Mouse (Mus musculus): Measurements from ENCODE around the gene Tmem54. TPM values are rescaled to one million over a fixed set of nuclear protein-coding genes. Genes with fewer than 3 reads are reported as not detected.

The Tmem54 gene
- polyA plus RNA-seq, 1 experiment from 2014 or later, result 1.5 TPM

DNA sequence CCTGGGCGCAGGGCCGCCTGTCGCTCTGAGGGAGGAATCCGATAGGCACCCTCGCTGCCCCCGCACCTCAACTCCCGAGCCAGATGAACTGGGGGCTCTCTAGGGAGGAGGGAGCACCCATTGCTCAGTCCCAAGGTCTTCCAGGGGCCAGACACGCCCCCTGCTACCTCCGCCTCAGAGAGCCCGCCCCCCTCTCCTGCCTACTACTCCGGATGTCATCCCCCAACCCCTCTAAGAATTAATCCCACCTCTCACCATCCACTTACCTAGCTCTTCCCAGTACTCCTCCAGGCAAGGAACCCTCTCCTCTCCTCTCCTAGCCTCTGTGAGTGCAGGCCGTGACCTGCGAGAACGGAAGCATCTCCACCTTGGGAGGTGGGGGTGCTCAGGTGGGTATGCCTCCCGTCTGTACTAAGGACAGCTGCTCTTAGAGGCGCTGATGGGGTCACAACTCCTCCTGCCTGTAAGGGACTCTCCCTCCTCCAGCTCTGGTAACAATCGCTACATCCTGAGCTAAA is 16.3 kb downstream of the Tmem54 start, which contains the start of gene Hpca:
TSS of gene Hpca (minus strand) at position 468 of the 518 bp plus-strand sequence.
- H3K4me3 ChIP-seq (ENCODE audit: low read depth, low read length), result peak within 1 kb of the TSS; percentile 42
- no peak within 1 kb of the TSS for H3K27ac ChIP-seq (ENCODE audit: low read depth, low read length)
- peaks cover 34% of the 10 kb centered on the region for H3K27me3 ChIP-seq (ENCODE audit: control insufficient read depth, insufficient read depth, low read length)
- WGBS, result 2% methylated on average over 16 of the region's 17 CpGs
- peak; percentile 15; the same call in 1 of the 2 replicates for ATAC-seq (ENCODE audit: insufficient read depth, low FRiP score, low TSS enrichment)
- H3K4me1 ChIP-seq (ENCODE audit: control insufficient read depth, insufficient read depth, low read length), result peaks cover 17% of the 10 kb centered on the region
- DNase-seq (ENCODE audit: low spot score), result no peak
- H3K36me3 ChIP-seq (ENCODE audit: control insufficient read depth, insufficient read depth, low read length), result no peaks in the 10 kb centered on the region
- H3K9me3 ChIP-seq (ENCODE audit: control insufficient read depth, low read length), result no peaks in the 10 kb centered on the region
- H3K4me2 ChIP-seq (ENCODE audit: low read depth), result peak within 1 kb of the TSS; percentile 87
- H3K9ac ChIP-seq (ENCODE audit: low read length), result peak within 1 kb of the TSS; percentile 53

GRCm38 (mm10) chr4:129122107-129122506 is 16.8 kb downstream of the Tmem54 start:
- no peak overlapping the region for H3K9ac ChIP-seq (ENCODE audit: low read length)
- no peak overlapping the region for H3K4me2 ChIP-seq (ENCODE audit: low read depth)
- no peak for ATAC-seq (ENCODE audit: insufficient read depth, low FRiP score, low TSS enrichment)
- DNase-seq (ENCODE audit: low spot score), result no peak
- H3K27me3 ChIP-seq (ENCODE audit: control insufficient read depth, insufficient read depth, low read length), result peaks cover 34% of the 10 kb centered on the region
- peaks cover 17% of the 10 kb centered on the region for H3K4me1 ChIP-seq (ENCODE audit: control insufficient read depth, insufficient read depth, low read length)
- 47% methylated on average over 9 of the region's 9 CpGs for WGBS
- no peak overlapping the region for H3K27ac ChIP-seq (ENCODE audit: low read depth, low read length)
- no peaks in the 10 kb centered on the region for H3K9me3 ChIP-seq (ENCODE audit: control insufficient read depth, low read length)
- no peak overlapping the region for H3K4me3 ChIP-seq (ENCODE audit: low read depth, low read length)
- H3K36me3 ChIP-seq (ENCODE audit: control insufficient read depth, insufficient read depth, low read length), result no peaks in the 10 kb centered on the region

- Histone ChIP-seq H3K27me3 (ENCODE audit: control insufficient read depth, insufficient read depth, low read length) (peaks cover 34% of the 10 kb centered on the region), H3K9ac (ENCODE audit: low read length) (no peak overlapping the region)
- ATAC-seq (ENCODE audit: insufficient read depth, low FRiP score, low TSS enrichment), result no peak
Measured at GRCm38 (mm10) chr4:129122719-129123118, 17.4 kb downstream of the Tmem54 start.

DNA sequence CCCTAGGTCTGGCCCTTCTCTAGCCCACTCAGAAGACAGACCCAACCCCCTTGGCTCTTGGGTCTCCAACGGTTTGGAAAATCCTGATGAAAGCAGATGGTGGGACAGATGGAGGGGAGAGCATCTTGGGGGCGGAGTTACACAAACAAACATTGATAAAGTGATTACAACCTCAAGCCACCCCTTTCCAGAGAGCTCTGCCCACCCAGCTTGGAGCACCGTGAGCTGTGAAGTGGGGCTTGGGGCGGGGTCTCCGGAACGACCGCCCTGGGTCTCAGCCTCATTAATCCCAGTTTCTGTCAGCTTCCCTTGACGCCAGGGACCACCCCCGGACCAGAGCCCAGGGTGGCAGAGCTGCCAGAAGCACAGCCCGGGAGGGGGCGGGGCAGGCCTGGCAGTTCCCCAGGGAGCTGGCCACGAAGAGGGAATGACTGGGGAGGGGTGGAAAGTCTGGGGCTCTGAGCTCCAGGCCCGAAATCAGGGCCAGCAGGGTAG is 19.4 kb downstream of the Tmem54 start:
- Histone ChIP-seq H3K36me3 (ENCODE audit: control insufficient read depth, insufficient read depth, low read length) (no peaks in the 10 kb centered on the region), H3K4me3 (ENCODE audit: low read depth, low read length) (no peak overlapping the region), H3K4me1 (ENCODE audit: control insufficient read depth, insufficient read depth, low read length) (peaks cover 22% of the 10 kb centered on the region), H3K9ac (ENCODE audit: low read length) (no peak overlapping the region), H3K27me3 (ENCODE audit: control insufficient read depth, insufficient read depth, low read length) (peaks cover 27% of the 10 kb centered on the region), H3K27ac (ENCODE audit: low read depth, low read length) (no peak overlapping the region), H3K9me3 (ENCODE audit: control insufficient read depth, low read length) (no peaks in the 10 kb centered on the region), H3K4me2 (ENCODE audit: low read depth) (0 out of 2 replicates have a peak overlapping the region, but pooled peaks have one; percentile 5)
- peak; percentile 67 for DNase-seq (ENCODE audit: low spot score)
- WGBS, result 6% methylated on average over 13 of the region's 13 CpGs
- 0 out of 2 replicates have a peak, but pooled peaks have one; percentile 17 for ATAC-seq (ENCODE audit: insufficient read depth, low FRiP score, low TSS enrichment)

More at GRCm38 (mm10) chr4:129122719-129123118, 17.4 kb downstream of the Tmem54 start:
- WGBS, result 41% methylated on average over 8 of the region's 8 CpGs
- Histone ChIP-seq H3K4me3 (ENCODE audit: low read depth, low read length) (no peak overlapping the region), H3K4me1 (ENCODE audit: control insufficient read depth, insufficient read depth, low read length) (peaks cover 17% of the 10 kb centered on the region), H3K36me3 (ENCODE audit: control insufficient read depth, insufficient read depth, low read length) (no peaks in the 10 kb centered on the region), H3K9me3 (ENCODE audit: control insufficient read depth, low read length) (no peaks in the 10 kb centered on the region), H3K27ac (ENCODE audit: low read depth, low read length) (no peak overlapping the region), H3K4me2 (ENCODE audit: low read depth) (no peak overlapping the region)
- no peak for DNase-seq (ENCODE audit: low spot score)

DNA sequence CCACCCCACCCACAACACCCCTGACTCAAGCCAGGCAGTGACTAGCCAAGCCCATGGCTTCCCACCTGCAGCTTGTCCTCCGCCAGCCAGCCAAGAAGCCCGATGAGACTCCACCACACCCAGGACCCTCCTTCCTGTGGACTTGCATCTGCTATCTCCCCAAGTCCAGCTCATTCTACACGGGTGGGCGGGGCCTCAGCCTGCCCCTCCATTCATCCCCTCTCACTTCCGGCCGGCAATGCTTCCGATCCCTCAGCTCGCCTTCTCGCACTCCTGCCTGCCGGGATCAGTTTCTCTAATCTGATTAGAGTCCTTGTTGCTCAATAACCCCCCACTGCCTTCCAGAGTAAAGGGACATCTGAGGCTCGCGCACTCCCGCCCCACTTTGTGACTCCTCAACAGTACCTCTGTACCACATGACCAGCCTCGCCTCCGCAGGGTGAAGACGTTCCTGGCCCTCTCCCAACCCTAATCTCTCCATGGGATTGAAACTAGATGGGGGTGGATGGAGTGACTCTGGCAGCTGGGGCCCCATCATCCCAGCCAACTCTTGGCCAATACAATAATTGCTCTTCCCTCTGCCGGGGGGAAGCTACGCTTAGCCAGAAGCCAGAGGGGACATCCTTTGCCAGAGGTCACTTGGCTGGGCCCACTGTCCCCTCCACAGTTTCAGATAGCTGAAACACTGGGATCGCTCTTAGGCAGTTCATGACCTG is 20.5 kb downstream of the Tmem54 start:
- Histone ChIP-seq H3K27ac (ENCODE audit: low read depth, low read length) (no peak overlapping the region), H3K4me1 (ENCODE audit: control insufficient read depth, insufficient read depth, low read length) (peaks cover 27% of the 10 kb centered on the region), H3K36me3 (ENCODE audit: control insufficient read depth, insufficient read depth, low read length) (no peaks in the 10 kb centered on the region), H3K4me2 (ENCODE audit: low read depth) (peak overlapping the region; percentile 31), H3K27me3 (ENCODE audit: control insufficient read depth, insufficient read depth, low read length) (peaks cover 16% of the 10 kb centered on the region), H3K4me3 (ENCODE audit: low read depth, low read length) (no peak overlapping the region), H3K9ac (ENCODE audit: low read length) (no peak overlapping the region), H3K9me3 (ENCODE audit: control insufficient read depth, low read length) (no peaks in the 10 kb centered on the region)
- peak; percentile 49 for DNase-seq (ENCODE audit: low spot score)
- ATAC-seq (ENCODE audit: insufficient read depth, low FRiP score, low TSS enrichment), result no peak
- 24% methylated on average over 19 of the region's 19 CpGs for WGBS

DNA sequence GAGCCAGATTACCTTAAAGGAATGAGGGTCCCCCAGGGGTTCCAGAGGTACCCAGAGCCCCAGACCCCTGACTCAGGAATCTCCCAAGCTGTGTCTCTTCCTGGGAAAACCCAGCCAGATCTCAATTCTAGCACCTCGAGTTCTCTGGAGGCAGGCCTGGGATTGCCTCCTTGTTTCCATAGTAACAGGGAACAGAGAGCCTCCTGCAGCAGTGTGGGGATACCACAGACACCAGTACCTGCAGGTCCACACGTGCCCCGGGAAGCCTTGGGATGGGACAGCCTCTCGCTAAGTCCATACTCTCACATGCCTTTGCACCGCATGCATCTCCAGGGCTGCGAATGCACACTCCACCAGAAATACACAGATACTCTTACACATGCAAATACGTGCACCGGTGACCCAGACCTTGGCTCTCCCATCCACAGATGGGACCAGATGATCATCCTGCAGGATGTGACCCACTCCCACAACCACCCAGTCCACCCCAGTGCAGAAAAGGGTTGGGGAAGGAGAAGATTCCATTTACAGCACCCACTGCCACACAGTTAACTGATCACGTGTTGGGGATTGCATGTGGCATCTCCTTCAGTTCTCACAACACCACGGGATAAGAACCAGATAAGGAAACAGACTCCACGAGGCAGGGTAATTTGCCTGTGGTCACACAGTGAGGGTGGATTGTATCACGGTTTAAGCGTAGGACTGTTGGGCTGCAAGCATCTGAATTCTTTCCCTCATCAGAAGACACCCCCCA is 23.4 kb downstream of the Tmem54 start:
- 67% methylated on average over 13 of the region's 13 CpGs for WGBS
- H3K27me3 ChIP-seq (ENCODE audit: control insufficient read depth, insufficient read depth, low read length), result no peaks in the 10 kb centered on the region
- no peaks in the 10 kb centered on the region for H3K36me3 ChIP-seq (ENCODE audit: control insufficient read depth, insufficient read depth, low read length)
- peaks cover 21% of the 10 kb centered on the region for H3K4me1 ChIP-seq (ENCODE audit: control insufficient read depth, insufficient read depth, low read length)
- no peaks in the 10 kb centered on the region for H3K9me3 ChIP-seq (ENCODE audit: control insufficient read depth, low read length)
- no peak overlapping the region for H3K9ac ChIP-seq (ENCODE audit: low read length)
- no peak for ATAC-seq (ENCODE audit: insufficient read depth, low FRiP score, low TSS enrichment)
- H3K4me2 ChIP-seq (ENCODE audit: low read depth), result no peak overlapping the region
- DNase-seq (ENCODE audit: low spot score), result no peak
- no peak overlapping the region for H3K27ac ChIP-seq (ENCODE audit: low read depth, low read length)
- no peak overlapping the region for H3K4me3 ChIP-seq (ENCODE audit: low read depth, low read length)

- ATAC-seq (ENCODE audit: insufficient read depth, low FRiP score, low TSS enrichment), result no peak
- no peak for DNase-seq (ENCODE audit: low spot score)
- Histone ChIP-seq H3K36me3 (ENCODE audit: control insufficient read depth, insufficient read depth, low read length) (no peaks in the 10 kb centered on the region), H3K9ac (ENCODE audit: low read length) (no peak overlapping the region), H3K9me3 (ENCODE audit: control insufficient read depth, low read length) (no peaks in the 10 kb centered on the region), H3K4me3 (ENCODE audit: low read depth, low read length) (no peak overlapping the region), H3K4me1 (ENCODE audit: control insufficient read depth, insufficient read depth, low read length) (peaks cover 21% of the 10 kb centered on the region), H3K27me3 (ENCODE audit: control insufficient read depth, insufficient read depth, low read length) (no peaks in the 10 kb centered on the region), H3K27ac (ENCODE audit: low read depth, low read length) (no peak overlapping the region), H3K4me2 (ENCODE audit: low read depth) (no peak overlapping the region)
- WGBS, result 63% methylated on average over 8 of the region's 9 CpGs
Measured at GRCm38 (mm10) chr4:129129387-129129786, 24.0 kb downstream of the Tmem54 start.

- Histone ChIP-seq H3K27ac (ENCODE audit: low read depth, low read length) (no peak overlapping the region), H3K4me2 (ENCODE audit: low read depth) (peak overlapping the region; percentile 30), H3K36me3 (ENCODE audit: control insufficient read depth, insufficient read depth, low read length) (no peaks in the 10 kb centered on the region), H3K9ac (ENCODE audit: low read length) (no peak overlapping the region), H3K9me3 (ENCODE audit: control insufficient read depth, low read length) (no peaks in the 10 kb centered on the region), H3K27me3 (ENCODE audit: control insufficient read depth, insufficient read depth, low read length) (no peaks in the 10 kb centered on the region), H3K4me3 (ENCODE audit: low read depth, low read length) (no peak overlapping the region), H3K4me1 (ENCODE audit: control insufficient read depth, insufficient read depth, low read length) (peaks cover 20% of the 10 kb centered on the region)
- peak; percentile 79 for DNase-seq (ENCODE audit: low spot score)
- no peak for ATAC-seq (ENCODE audit: insufficient read depth, low FRiP score, low TSS enrichment)
- WGBS, result 2% methylated on average over 8 of the region's 8 CpGs
Measured at GRCm38 (mm10) chr4:129130149-129130548, 24.8 kb downstream of the Tmem54 start.

All from neural tube, embryonic 11.5 days (tissue).